23 mouse cellular contexts compared by ENCODE assay signal in the genomic region with DNA sequence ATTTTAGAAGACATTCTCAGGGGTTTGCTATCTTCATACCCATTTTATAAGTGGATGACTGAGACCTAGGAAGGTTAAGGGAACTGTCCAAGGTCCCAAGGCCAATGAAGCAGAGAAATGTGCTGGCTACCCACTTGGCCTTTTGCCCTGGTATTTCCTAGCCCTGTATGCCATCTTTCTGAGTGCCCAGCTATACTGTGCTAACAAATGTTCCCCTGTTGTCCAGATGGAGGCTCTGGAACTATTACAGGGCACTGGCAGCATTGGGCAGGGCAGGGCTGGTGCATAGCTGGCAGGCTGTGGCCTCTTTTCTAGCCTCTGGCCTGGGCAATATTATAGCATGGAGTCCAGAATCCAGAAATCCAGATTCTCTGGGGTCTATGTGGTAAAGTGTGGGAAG. TPM values are rescaled to one million over a fixed set of nuclear protein-coding genes. Genes with fewer than 3 reads are reported as not detected.
DNase-seq lines count a peak whose midpoint lies in the region; TF ChIP-seq lines count a peak whose summit lies in the region.
"Had no signal": no experiment of that assay in that cellular context is flagged by ENCODE, and none has a peak within 500 bp of the region (broad histone marks: within the 10 kb centered on the region; RNA-seq: fewer than 3 reads in every experiment).

No protein-coding gene starts in this region.

- no peak for TF ChIP-seq POLR2A in MEL (IDR thresholded peaks at IDR 0.05; ENCODE audit: control insufficient read depth in 1 of 2, insufficient read depth in 1 of 2, low read depth in 1 of 2, low read length in 2 of 2, poor library complexity in 1 of 2)
- no peak for TF ChIP-seq POLR2A in cerebellum, adult 2 months (IDR thresholded peaks at IDR 0.05; ENCODE audit: borderline replicate concordance, insufficient read depth, low read length)

- DNase-seq in 3T3-L1 (ENCODE audit: low read depth, low spot score) (peak; percentile 47), MEL (ENCODE audit: low read depth, low spot score) (peak; percentile 23)
- DNase-seq in cerebellum, adult 2 months, result peak; percentile 51 to 77
- peak; percentile 57 to 73 for DNase-seq in cerebellum, postnatal 25 days
- DNase-seq in ovary, postnatal 36 days (ENCODE audit: low spot score), result no peak
- DNase-seq in frontal cortex, postnatal 36 days (ENCODE audit: low spot score in 2 of 2), result no peak
- DNase-seq in right cerebral cortex, adult 2 months (ENCODE audit: low spot score in 2 of 2), result no peak
- DNase-seq: adrenal gland, postnatal 36 days; heart, postnatal 4 days; kidney, adult 8-10 months; kidney, postnatal 10 days; liver, embryonic 13.5 days; lung, adult 2 months; thymus, adult 2 months; thymus, postnatal 4 days had no signal

- no peak overlapping the region for H3K9ac ChIP-seq in MEL (ENCODE audit: control insufficient read depth, low read depth, low read length, poor library complexity, severe bottlenecking)
- H3K9ac ChIP-seq: embryonic facial prominence, embryonic 12.5 days; forebrain, embryonic 12.5 days; intestine, embryonic 15.5 days; liver, embryonic 13.5 days; midbrain, embryonic 12.5 days; stomach, embryonic 15.5 days had no signal

- no peak for TF ChIP-seq EP300 in MEL (IDR thresholded peaks at IDR 0.05; ENCODE audit: low read depth in 1 of 2, low read length in 2 of 2)

- TF ChIP-seq RAD21 in MEL (IDR thresholded peaks at IDR 0.05; ENCODE audit: low read depth, low read length), result no peak

- TF ChIP-seq CTCF in MEL (IDR thresholded peaks at IDR 0.05 in 2 of 3, conservative IDR thresholded peaks at IDR 0.05 in 1 of 3; ENCODE audit: control insufficient read depth in 1 of 3, insufficient read depth in 1 of 3, low read depth in 2 of 3, low read length in 3 of 3, poor library complexity in 1 of 3, severe bottlenecking in 1 of 3), result no peak
- no peak for TF ChIP-seq CTCF in cerebellum, adult 2 months (IDR thresholded peaks at IDR 0.05; ENCODE audit: borderline replicate concordance, insufficient read depth, low read depth, low read length)

- H3K79me2 ChIP-seq in MEL (ENCODE audit: control insufficient read depth, insufficient read depth, low read length, poor library complexity), result no peaks in the 10 kb centered on the region

- peaks cover 0 to 1% of the 10 kb centered on the region in 2 experiments; a peak in 2 of 4 replicates for H3K27me3 ChIP-seq in MEL (ENCODE audit: control insufficient read depth in 1 of 2, insufficient read depth in 2 of 2, low read length in 2 of 2)
- H3K27me3 ChIP-seq in cerebellum, adult 2 months (ENCODE audit: control insufficient read depth, insufficient read depth, low read length), result no peaks in the 10 kb centered on the region
- H3K27me3 ChIP-seq: embryonic facial prominence, embryonic 12.5 days; forebrain, embryonic 12.5 days; intestine, embryonic 15.5 days; liver, embryonic 13.5 days; neural tube, embryonic 13.5 days had no signal

- H3K36me3 ChIP-seq in MEL (ENCODE audit: control insufficient read depth in 1 of 2, insufficient read depth in 2 of 2, low read length in 2 of 2), result peaks cover 0 to 11% of the 10 kb centered on the region in 2 experiments; a peak in 2 of 4 replicates
- H3K36me3 ChIP-seq: forebrain, embryonic 12.5 days; intestine, embryonic 15.5 days; liver, embryonic 13.5 days; midbrain, embryonic 12.5 days; neural tube, embryonic 13.5 days; stomach, embryonic 15.5 days had no signal

- H3K27ac ChIP-seq in MEL (ENCODE audit: control insufficient read depth, low read depth, low read length), result no peak overlapping the region
- H3K27ac ChIP-seq in cerebellum, adult 2 months (ENCODE audit: insufficient read depth, low read length), result no peak overlapping the region
- H3K27ac ChIP-seq: embryonic facial prominence, embryonic 12.5 days; forebrain, embryonic 12.5 days; intestine, embryonic 15.5 days; liver, embryonic 13.5 days; midbrain, embryonic 12.5 days; neural tube, embryonic 13.5 days; stomach, embryonic 15.5 days had no signal

- H3K4me3 ChIP-seq in MEL (ENCODE audit: control insufficient read depth in 1 of 2, insufficient read depth in 1 of 2, low read depth in 2 of 2, low read length in 2 of 2), result no peak overlapping the region
- no peak overlapping the region for H3K4me3 ChIP-seq in cerebellum, adult 2 months (replicated peaks; ENCODE audit: insufficient read depth, low read depth, low read length)
- H3K4me3 ChIP-seq: embryonic facial prominence, embryonic 12.5 days; erythroblast, embryonic 14.5 days; forebrain, embryonic 12.5 days; intestine, embryonic 15.5 days; liver, embryonic 13.5 days; midbrain, embryonic 12.5 days; neural tube, embryonic 13.5 days; stomach, embryonic 15.5 days had no signal

- H3K9me3 ChIP-seq in MEL (replicated peaks; ENCODE audit: insufficient read depth, low read length), result no peaks in the 10 kb centered on the region
- H3K9me3 ChIP-seq: embryonic facial prominence, embryonic 12.5 days; forebrain, embryonic 12.5 days; intestine, embryonic 15.5 days; liver, embryonic 13.5 days; midbrain, embryonic 12.5 days; neural tube, embryonic 13.5 days; stomach, embryonic 15.5 days had no signal

- peaks cover 3 to 18% of the 10 kb centered on the region in 2 experiments; a peak in 3 of 4 replicates for H3K4me1 ChIP-seq in MEL (ENCODE audit: control insufficient read depth in 1 of 2, insufficient read depth in 2 of 2, low read length in 2 of 2)
- peaks cover 6% of the 10 kb centered on the region for H3K4me1 ChIP-seq in cerebellum, adult 2 months (ENCODE audit: control insufficient read depth, insufficient read depth, low read length)

TF ChIP-seq in MEL, 35 proteins besides CTCF, POLR2A, EP300 and RAD21:
- TF ChIP-seq E2F4 (IDR thresholded peaks at IDR 0.05; ENCODE audit: borderline replicate concordance, low read depth, low read length) (no peak), MAFK (IDR thresholded peaks at IDR 0.05; ENCODE audit: borderline replicate concordance, low read depth, low read length) (no peak), NELFE (IDR thresholded peaks at IDR 0.05; ENCODE audit: low read depth, low read length) (no peak), ETS1 (IDR thresholded peaks at IDR 0.05; ENCODE audit: low read depth, low read length) (no peak), ZNF384 (IDR thresholded peaks at IDR 0.05; ENCODE audit: low read depth, low read length) (no peak), JUND (IDR thresholded peaks at IDR 0.05; ENCODE audit: low read depth, low read length) (no peak), CHD1 (IDR thresholded peaks at IDR 0.05; ENCODE audit: low read depth, low read length) (no peak)

RNA-seq across cellular contexts. Expression of a gene that starts 28.7 kb away (rescaled TPM):
- 2.3 and 4.4 TPM in 2 replicates for total RNA-seq in MEL (2012; rRNA removed)
- 1 to 10 TPM in 1 of 2 experiments, not detected in 1; 1.9 TPM for polyA plus RNA-seq in MEL (2012; ENCODE audit: insufficient read depth in 1 of 2, insufficient read length in 2 of 2, low read depth in 1 of 2, low replicate concordance in 2 of 2, missing spikeins in 1 of 2)
- 3.3 and 4.0 TPM in 2 replicates for polyA plus RNA-seq in cerebellum, adult 2 months (2012; rRNA removed)
- total RNA-seq: megakaryocyte, adult 5-6 weeks had no signal

Comparison
In these comparisons a context has a peak if more than half of its experiments do, and no peak if none do; other contexts are left out.
1. DNase-seq: peak in 3T3-L1 (single experiment), MEL (single experiment), cerebellum, adult 2 months (2 of 2) and cerebellum, postnatal 25 days (2 of 2); none in ovary, postnatal 36 days (single experiment), frontal cortex, postnatal 36 days (0 of 2) and right cerebral cortex, adult 2 months (0 of 2).